Mouse (Mus musculus): ENCODE results near the gene Stk17b. TPM values are rescaled to one million over a fixed set of nuclear protein-coding genes. Genes with fewer than 3 reads are reported as not detected.
"Not testable (repeated sequence)": the region's sequence is repeated elsewhere in the genome, so short reads cannot be mapped to it uniquely, and the experiment has no call there.

Gene Stk17b
- polyA plus RNA-seq, 1 experiment from 2014 or later, result 13.6 TPM

DNA sequence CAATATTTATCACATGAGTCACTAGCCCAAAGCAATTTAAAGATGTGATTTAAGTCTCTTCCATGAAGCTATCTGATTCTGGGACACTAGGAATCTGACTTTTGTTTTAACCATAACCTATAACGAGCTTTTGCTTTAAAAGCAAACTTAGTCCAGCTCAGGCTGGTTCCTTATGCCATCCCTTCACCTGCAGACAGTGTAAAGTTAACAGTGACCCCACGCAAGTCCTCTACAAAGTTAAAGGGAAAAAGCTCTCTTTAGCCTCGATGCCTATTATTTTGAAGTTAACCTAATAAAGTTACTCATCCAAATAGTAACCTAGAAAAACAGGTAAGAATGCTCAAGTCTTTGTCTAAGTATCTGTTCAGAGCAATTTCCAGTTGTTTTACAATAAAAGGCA is 10.5 kb downstream of the Stk17b start:
- no peak for DNase-seq (ENCODE audit: low spot score)
- Histone ChIP-seq H3K27ac (no peak overlapping the region), H3K4me2 (ENCODE audit: low read length) (no peak overlapping the region), H3K36me3 (ENCODE audit: insufficient read depth, low read length) (no peaks in the 10 kb centered on the region), H3K9me3 (replicated peaks; ENCODE audit: low read length) (no peaks in the 10 kb centered on the region), H3K9ac (ENCODE audit: low read depth, low read length) (no peak overlapping the region), H3K27me3 (ENCODE audit: insufficient read depth, low read length) (no peaks in the 10 kb centered on the region), H3K4me1 (replicated peaks; ENCODE audit: insufficient read depth, low read length) (no peaks in the 10 kb centered on the region), H3K4me3 (replicated peaks; ENCODE audit: low read depth, low read length) (no peak overlapping the region)
- no peak for TF ChIP-seq CTCF (IDR thresholded peaks at IDR 0.05; ENCODE audit: low read depth)
- 68% methylated on average over 3 of the region's 3 CpGs for WGBS
- no peak for ATAC-seq (replicated peaks; ENCODE audit: low FRiP score, low read depth)

DNA sequence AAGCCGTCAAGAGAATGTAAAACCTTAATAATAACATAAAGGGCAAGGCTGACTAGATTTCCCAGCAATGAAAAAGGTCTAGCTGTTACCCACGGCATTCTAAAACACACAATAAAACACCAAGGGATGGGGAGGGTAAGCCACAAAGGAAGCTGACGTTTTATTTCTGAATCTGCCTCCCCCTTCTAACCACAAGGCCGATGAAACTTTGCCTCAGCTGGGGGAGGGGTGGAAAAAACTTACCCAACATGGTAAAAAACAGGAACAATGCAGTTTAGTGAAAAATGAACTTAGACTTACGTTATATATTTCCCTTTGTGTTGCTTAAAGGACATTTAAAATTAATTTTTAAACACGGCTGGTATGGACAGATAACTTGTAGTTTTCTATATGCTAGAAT is 11.0 kb downstream of the Stk17b start:
- H3K9ac ChIP-seq (ENCODE audit: low read depth, low read length), result no peak overlapping the region
- H3K4me3 ChIP-seq (replicated peaks; ENCODE audit: low read depth, low read length), result no peak overlapping the region
- peak; percentile 36 for DNase-seq (ENCODE audit: low spot score)
- ATAC-seq (replicated peaks; ENCODE audit: low FRiP score, low read depth), result no peak
- H3K9me3 ChIP-seq (replicated peaks; ENCODE audit: low read length), result no peaks in the 10 kb centered on the region
- H3K36me3 ChIP-seq (ENCODE audit: insufficient read depth, low read length), result no peaks in the 10 kb centered on the region
- no peaks in the 10 kb centered on the region for H3K27me3 ChIP-seq (ENCODE audit: insufficient read depth, low read length)
- H3K4me1 ChIP-seq (replicated peaks; ENCODE audit: insufficient read depth, low read length), result no peaks in the 10 kb centered on the region
- 50% methylated on average over 6 of the region's 6 CpGs for WGBS
- no peak for TF ChIP-seq CTCF (IDR thresholded peaks at IDR 0.05; ENCODE audit: low read depth)
- no peak overlapping the region for H3K4me2 ChIP-seq (ENCODE audit: low read length)
- no peak overlapping the region for H3K27ac ChIP-seq

DNA sequence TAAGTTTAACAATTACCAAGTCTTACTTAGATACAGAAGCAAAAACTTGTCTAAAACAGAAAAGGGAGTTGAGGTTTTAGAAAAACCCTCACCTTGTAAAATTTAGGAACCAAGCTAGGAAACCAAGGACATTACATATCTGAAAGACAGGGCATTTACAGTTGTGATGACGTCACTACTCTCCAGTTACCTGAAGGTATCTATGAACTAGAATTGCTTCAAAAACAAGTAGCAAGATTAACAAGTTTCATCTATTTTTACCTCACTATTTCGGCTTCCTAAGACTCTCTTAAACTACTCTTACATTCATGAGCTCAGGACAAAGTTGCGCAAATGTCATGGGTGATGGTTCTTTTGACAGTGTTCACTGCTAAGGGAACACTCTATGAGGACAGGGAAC is 12.1 kb downstream of the Stk17b start:
- Histone ChIP-seq H3K4me2 (ENCODE audit: low read length) (no peak overlapping the region), H3K27ac (no peak overlapping the region), H3K9me3 (replicated peaks; ENCODE audit: low read length) (no peaks in the 10 kb centered on the region), H3K36me3 (ENCODE audit: insufficient read depth, low read length) (no peaks in the 10 kb centered on the region), H3K4me3 (replicated peaks; ENCODE audit: low read depth, low read length) (no peak overlapping the region), H3K27me3 (ENCODE audit: insufficient read depth, low read length) (no peaks in the 10 kb centered on the region), H3K9ac (ENCODE audit: low read depth, low read length) (no peak overlapping the region), H3K4me1 (replicated peaks; ENCODE audit: insufficient read depth, low read length) (no peaks in the 10 kb centered on the region)
- ATAC-seq (replicated peaks; ENCODE audit: low FRiP score, low read depth) (no peak), DNase-seq (ENCODE audit: low spot score) (no peak)
- 88% methylated on average over 3 of the region's 3 CpGs for WGBS
- TF ChIP-seq CTCF (IDR thresholded peaks at IDR 0.05; ENCODE audit: low read depth), result no peak

DNA sequence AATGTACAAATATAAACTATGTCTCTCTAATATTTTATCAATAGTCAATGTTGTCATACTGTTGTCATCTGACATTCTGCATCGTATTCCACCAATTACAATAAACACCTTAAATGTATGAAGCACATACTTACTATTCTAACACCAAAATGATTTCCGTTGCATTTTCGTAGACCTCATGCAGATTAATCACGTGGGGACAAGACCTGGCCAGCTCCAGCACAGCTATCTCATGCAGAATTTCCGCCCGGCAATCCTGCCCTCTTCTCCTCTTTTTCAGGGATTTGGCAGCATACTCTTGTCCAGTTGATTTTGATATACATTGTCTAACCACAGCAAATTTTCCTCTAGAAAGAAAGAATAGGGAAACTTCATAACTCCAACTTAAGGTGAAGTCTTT is 13.5 kb downstream of the Stk17b start:
- ATAC-seq (replicated peaks; ENCODE audit: low FRiP score, low read depth) (no peak), DNase-seq (ENCODE audit: low spot score) (no peak)
- H3K4me1 ChIP-seq (replicated peaks; ENCODE audit: insufficient read depth, low read length), result no peaks in the 10 kb centered on the region
- no peak for TF ChIP-seq CTCF (IDR thresholded peaks at IDR 0.05; ENCODE audit: low read depth)
- WGBS, result 92% methylated on average over 6 of the region's 6 CpGs
- no peaks in the 10 kb centered on the region for H3K9me3 ChIP-seq (replicated peaks; ENCODE audit: low read length)
- no peak overlapping the region for H3K4me3 ChIP-seq (replicated peaks; ENCODE audit: low read depth, low read length)
- H3K27me3 ChIP-seq (ENCODE audit: insufficient read depth, low read length), result no peaks in the 10 kb centered on the region
- no peaks in the 10 kb centered on the region for H3K36me3 ChIP-seq (ENCODE audit: insufficient read depth, low read length)
- H3K4me2 ChIP-seq (ENCODE audit: low read length), result no peak overlapping the region
- no peak overlapping the region for H3K27ac ChIP-seq
- H3K9ac ChIP-seq (ENCODE audit: low read depth, low read length), result no peak overlapping the region

DNA sequence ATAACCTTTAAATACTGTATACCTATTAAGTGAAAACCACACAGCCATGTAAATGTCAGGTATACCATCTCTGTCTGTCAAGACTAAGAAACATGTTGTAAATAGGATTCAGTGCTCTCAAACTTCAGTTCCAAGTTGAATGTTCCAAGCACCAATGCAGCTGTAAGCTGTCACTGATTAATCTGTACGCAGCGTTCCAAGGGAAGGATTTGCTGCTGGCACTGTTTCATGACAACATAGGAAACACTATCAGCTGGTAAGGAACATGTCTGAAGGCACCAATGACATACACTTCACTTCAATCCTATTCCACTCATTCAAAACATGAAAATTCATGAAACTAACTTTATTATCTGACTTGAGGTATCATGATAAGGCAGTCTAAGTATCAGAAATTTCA is 18.9 kb downstream of the Stk17b start:
- H3K9me3 ChIP-seq (replicated peaks; ENCODE audit: low read length), result no peaks in the 10 kb centered on the region
- no peak for ATAC-seq (replicated peaks; ENCODE audit: low FRiP score, low read depth)
- 51% methylated on average over 2 of the region's 2 CpGs for WGBS
- no peaks in the 10 kb centered on the region for H3K27me3 ChIP-seq (ENCODE audit: insufficient read depth, low read length)
- H3K27ac ChIP-seq, result no peak overlapping the region
- no peaks in the 10 kb centered on the region for H3K4me1 ChIP-seq (replicated peaks; ENCODE audit: insufficient read depth, low read length)
- H3K36me3 ChIP-seq (ENCODE audit: insufficient read depth, low read length), result 0 out of 2 replicates have a peak, but pooled peaks cover 10% of the 10 kb centered on the region
- no peak for TF ChIP-seq CTCF (IDR thresholded peaks at IDR 0.05; ENCODE audit: low read depth)
- H3K4me3 ChIP-seq (replicated peaks; ENCODE audit: low read depth, low read length), result no peak overlapping the region
- no peak overlapping the region for H3K4me2 ChIP-seq (ENCODE audit: low read length)
- no peak overlapping the region for H3K9ac ChIP-seq (ENCODE audit: low read depth, low read length)
- no peak for DNase-seq (ENCODE audit: low spot score)

DNA sequence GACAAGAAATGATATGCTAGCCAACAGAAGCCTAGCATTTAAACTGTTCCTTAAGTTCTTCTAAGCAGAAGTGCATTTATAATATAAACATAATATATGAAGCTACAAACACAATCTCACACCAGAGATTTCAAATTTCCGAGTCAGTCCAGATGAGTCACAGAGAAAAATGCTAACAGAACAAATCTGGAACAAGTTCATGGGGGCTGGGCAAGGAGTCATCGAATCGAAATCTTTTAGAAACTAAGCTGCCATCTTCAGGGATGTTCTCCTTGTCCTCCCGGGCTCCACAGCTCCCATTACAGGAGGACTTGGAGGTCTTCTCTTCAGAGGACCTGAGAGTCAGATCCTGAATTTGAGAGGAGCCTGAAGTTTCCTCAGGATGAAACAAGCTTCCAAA is 27.7 kb downstream of the Stk17b start:
- Histone ChIP-seq H3K9me3 (replicated peaks; ENCODE audit: low read length) (no peaks in the 10 kb centered on the region), H3K4me2 (ENCODE audit: low read length) (no peak overlapping the region), H3K4me3 (replicated peaks; ENCODE audit: low read depth, low read length) (no peak overlapping the region), H3K27ac (no peak overlapping the region), H3K4me1 (replicated peaks; ENCODE audit: insufficient read depth, low read length) (no peaks in the 10 kb centered on the region), H3K9ac (ENCODE audit: low read depth, low read length) (no peak overlapping the region), H3K27me3 (ENCODE audit: insufficient read depth, low read length) (no peaks in the 10 kb centered on the region), H3K36me3 (ENCODE audit: insufficient read depth, low read length) (peaks cover 4% of the 10 kb centered on the region; the same call in 1 of the 2 replicates)
- no peak for TF ChIP-seq CTCF (IDR thresholded peaks at IDR 0.05; ENCODE audit: low read depth)
- ATAC-seq (replicated peaks; ENCODE audit: low FRiP score, low read depth) (no peak), DNase-seq (ENCODE audit: low spot score) (no peak)
- 92% methylated on average over 4 of the region's 4 CpGs for WGBS

DNA sequence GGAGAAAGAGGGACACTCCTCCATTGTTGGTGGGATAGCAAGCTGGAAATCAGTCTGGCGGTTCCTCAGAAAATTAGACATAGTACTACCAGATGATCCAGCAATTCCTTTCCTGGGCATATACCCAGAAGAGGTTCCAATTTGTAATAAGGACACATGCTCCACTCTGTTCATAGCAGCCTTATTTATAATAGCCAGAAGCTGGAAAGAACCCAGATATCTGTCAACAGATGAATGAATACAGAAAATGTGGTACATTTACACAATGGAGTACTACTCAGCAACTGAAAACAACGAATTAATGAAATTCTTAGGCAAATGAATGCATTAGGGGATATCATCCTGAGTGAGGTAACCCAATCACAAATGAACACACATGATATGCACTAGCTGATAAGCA is 31.5 kb downstream of the Stk17b start:
- H3K27me3 ChIP-seq (ENCODE audit: insufficient read depth, low read length); H3K4me1 ChIP-seq (replicated peaks; ENCODE audit: insufficient read depth, low read length); DNase-seq (ENCODE audit: low spot score); H3K4me3 ChIP-seq (replicated peaks; ENCODE audit: low read depth, low read length); H3K36me3 ChIP-seq (ENCODE audit: insufficient read depth, low read length); H3K9ac ChIP-seq (ENCODE audit: low read depth, low read length); H3K4me2 ChIP-seq (ENCODE audit: low read length); ATAC-seq (replicated peaks; ENCODE audit: low FRiP score, low read depth); H3K27ac ChIP-seq; H3K9me3 ChIP-seq (replicated peaks; ENCODE audit: low read length): not testable (repeated sequence)
- WGBS, result 93% methylated on average over 2 of the region's 2 CpGs

Data from kidney, postnatal 0 days (tissue).